Mouse (Mus musculus) kidney, postnatal 0 days (tissue): Measurements from ENCODE around the gene Tamm41. TPM values are rescaled to one million over a fixed set of nuclear protein-coding genes. Genes with fewer than 3 reads are reported as not detected.
A peak's percentile ranks its signal among the peaks of the same experiment; 100 is the strongest.

Experiments
- ATAC-seq: fragments of 200-750 bp; cut with Nextera tagmentation; replicated peaks from 2 replicates; pipeline ENCODE4 v1.8.0; 2017; ENCODE audit warnings: low read depth, moderate number of reproducible peaks, moderate TSS enrichment, moderate library complexity; ENCODE audit not compliant: low FRiP score
- DNase-seq: peaks from one replicate; pipeline ENCODE4 v3.0.0-alpha.2; 2016; ENCODE audit warnings: low spot score
- H3K27ac ChIP-seq: fragments of 300-500 bp; sonication (generic); 2 replicates; pipeline ENCODE4 v1.5.1; 2014; ENCODE audit warnings: mild to moderate bottlenecking
- H3K27me3 ChIP-seq: fragments of 300-500 bp; sonication (generic); 2 replicates; pipeline ENCODE4 v1.6.1; 2014; ENCODE audit warnings: low read length, mixed read lengths; ENCODE audit not compliant: insufficient read depth
- H3K36me3 ChIP-seq: fragments of 300-500 bp; sonication (generic); 2 replicates; pipeline ENCODE4 v1.6.1; 2014; ENCODE audit warnings: low read length, mixed read lengths; ENCODE audit not compliant: insufficient read depth
- H3K4me1 ChIP-seq: fragments of 300-500 bp; sonication (generic); replicated peaks from 2 replicates; pipeline ENCODE4 v1.6.1; 2014; ENCODE audit warnings: antibody characterized with exemption, low read length, mixed read lengths; ENCODE audit not compliant: insufficient read depth
- H3K4me2 ChIP-seq: fragments of 300-500 bp; sonication (generic); 2 replicates; pipeline ENCODE4 v1.6.1; 2014; ENCODE audit warnings: mild to moderate bottlenecking, low read length, moderate library complexity, mixed read lengths
- H3K4me3 ChIP-seq: fragments of 300-500 bp; sonication (generic); replicated peaks from 2 replicates; pipeline ENCODE4 v1.5.1; 2014; ENCODE audit warnings: low read depth, low read length
- H3K9ac ChIP-seq: fragments of 300-500 bp; sonication (generic); 2 replicates; pipeline ENCODE4 v1.6.1; 2014; ENCODE audit warnings: low read depth, low read length
- H3K9me3 ChIP-seq: fragments of 300-500 bp; sonication (generic); replicated peaks from 2 replicates; pipeline ENCODE4 v1.6.1; 2016; ENCODE audit warnings: low read length, inconsistent platforms, mixed read lengths
- CTCF ChIP-seq: IDR thresholded peaks from 2 replicates; pipeline ENCODE4 v1.5.1; 2016; ENCODE audit warnings: antibody characterized with exemption, low read depth, mild to moderate bottlenecking, moderate library complexity
- WGBS: fragments of 180-500 bp; shearing (Covaris S2); extraction: QIAGEN DNeasy Blood & Tissue Kit; methylation state at CpG from one replicate; pipeline ENCODE4 v1.1.7; 2014; 5-methylcytosine and 5-hydroxymethylcytosine counted together
- polyA plus RNA-seq: library from polyadenylated mRNA; unstranded; fragments of >200 nt; fragmentation: Nextera tagmentation; extraction: Ambion mirVana; gene quantifications from 2 replicates; pipeline ENCODE4 v1.2.1, GENCODE M21; 2015

Gene Tamm41
- polyA plus RNA-seq, 1 experiment from 2014 or later: 52.3 TPM

DNA sequence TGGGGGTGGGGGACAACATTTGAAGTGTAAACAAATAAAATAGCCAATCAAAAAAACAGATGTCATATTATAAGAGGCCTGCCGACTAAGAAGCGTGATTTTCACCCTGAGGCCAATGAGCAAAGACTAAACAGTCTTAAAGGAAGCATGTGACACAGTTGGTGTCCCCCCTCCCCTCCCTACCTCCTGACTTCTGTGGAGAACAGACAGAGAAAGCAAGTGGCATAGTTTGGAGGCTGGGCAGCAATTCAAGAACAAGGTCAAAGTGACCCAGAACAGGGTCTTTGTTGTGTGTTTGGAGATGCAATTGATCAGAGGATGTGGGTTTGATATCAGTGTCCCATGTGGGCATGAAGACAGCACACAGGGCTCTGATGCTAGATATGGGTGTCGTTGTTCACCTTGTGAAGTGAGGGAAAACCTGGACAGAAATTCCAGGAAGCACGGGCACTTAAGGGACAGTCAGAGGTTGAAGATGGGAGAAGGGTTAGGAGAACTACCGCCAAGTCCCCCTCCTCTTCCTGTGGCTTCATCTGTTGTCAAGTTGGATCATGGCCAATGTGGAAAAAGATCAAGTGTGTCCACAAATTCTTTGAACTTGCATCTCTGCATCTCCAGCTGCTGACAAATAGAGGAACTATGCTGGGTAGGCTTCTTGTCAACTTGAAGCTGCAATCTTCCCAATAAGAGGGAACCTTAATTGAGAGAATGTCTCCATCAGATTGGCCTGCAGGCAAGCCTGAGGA lies 25.1 kb upstream of the Tamm41 start:
- Histone ChIP-seq H3K36me3 (no peaks in the 10 kb centered on the region), H3K4me1 (no peaks in the 10 kb centered on the region), H3K9ac (no peak overlapping the region), H3K4me2 (no peak overlapping the region), H3K27me3 (no peaks in the 10 kb centered on the region), H3K9me3 (no peaks in the 10 kb centered on the region), H3K4me3 (no peak overlapping the region), H3K27ac (no peak overlapping the region)
- ATAC-seq (no peak), DNase-seq (no peak)
- TF ChIP-seq CTCF: no peak
- WGBS: 60% methylated on average over 5 of the region's 5 CpGs

DNA sequence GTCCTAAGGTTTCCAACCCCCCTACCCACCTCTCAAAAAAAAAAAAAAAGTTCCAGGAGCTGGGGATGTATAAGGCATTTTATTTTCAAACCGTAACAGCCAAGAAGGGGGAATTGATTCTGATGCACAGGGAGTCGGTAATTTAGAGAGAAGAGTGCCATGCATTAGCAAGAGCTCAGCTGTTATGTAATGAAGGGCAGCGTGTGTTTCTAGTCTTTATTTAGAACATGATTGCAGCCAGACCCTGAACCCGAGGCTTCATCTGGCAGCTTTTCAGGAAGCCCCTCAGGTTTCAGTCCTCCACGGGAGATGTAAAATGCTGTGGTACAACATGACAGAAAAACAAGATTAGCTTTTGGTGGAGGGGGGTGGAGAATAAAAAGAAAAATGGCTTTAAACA lies 21.6 kb upstream of the Tamm41 start:
- H3K27me3 ChIP-seq: no peaks in the 10 kb centered on the region
- no peak for DNase-seq
- no peaks in the 10 kb centered on the region for H3K36me3 ChIP-seq
- H3K27ac ChIP-seq: no peak overlapping the region
- no peak overlapping the region for H3K4me2 ChIP-seq
- H3K9ac ChIP-seq: no peak overlapping the region
- TF ChIP-seq CTCF: no peak
- no peak for ATAC-seq
- WGBS: 70% methylated on average over 5 of the region's 5 CpGs
- H3K9me3 ChIP-seq: no peaks in the 10 kb centered on the region
- H3K4me1 ChIP-seq: no peaks in the 10 kb centered on the region
- H3K4me3 ChIP-seq: no peak overlapping the region

DNA sequence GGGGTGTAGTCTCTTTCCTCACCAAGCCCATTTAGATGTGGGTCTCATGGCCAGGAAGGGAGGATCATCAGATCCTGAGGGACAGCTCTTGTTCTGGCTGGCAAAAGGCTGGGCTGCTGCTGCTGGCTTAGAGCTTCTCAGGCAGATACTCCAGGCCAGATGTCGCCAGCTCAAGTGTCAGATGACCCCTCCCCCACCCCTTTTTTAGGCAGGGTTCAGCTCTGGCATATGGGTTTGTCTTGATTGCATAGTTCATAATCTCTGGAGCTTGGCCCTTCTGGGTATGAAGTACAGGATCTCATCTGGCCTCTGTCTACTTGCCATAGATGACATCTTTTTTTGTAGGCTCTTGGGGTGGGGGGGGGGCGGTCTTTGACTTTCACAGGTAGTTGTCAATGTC lies 19.0 kb upstream of the Tamm41 start:
- no peaks in the 10 kb centered on the region for H3K27me3 ChIP-seq
- ATAC-seq (no peak), DNase-seq (no peak)
- H3K4me2 ChIP-seq: no peak overlapping the region
- no peaks in the 10 kb centered on the region for H3K4me1 ChIP-seq
- H3K9me3 ChIP-seq: no peaks in the 10 kb centered on the region
- H3K27ac ChIP-seq: no peak overlapping the region
- WGBS: 28% methylated on average over 2 of the region's 2 CpGs
- H3K4me3 ChIP-seq: no peak overlapping the region
- TF ChIP-seq CTCF: no peak
- H3K9ac ChIP-seq: no peak overlapping the region
- no peaks in the 10 kb centered on the region for H3K36me3 ChIP-seq

DNA sequence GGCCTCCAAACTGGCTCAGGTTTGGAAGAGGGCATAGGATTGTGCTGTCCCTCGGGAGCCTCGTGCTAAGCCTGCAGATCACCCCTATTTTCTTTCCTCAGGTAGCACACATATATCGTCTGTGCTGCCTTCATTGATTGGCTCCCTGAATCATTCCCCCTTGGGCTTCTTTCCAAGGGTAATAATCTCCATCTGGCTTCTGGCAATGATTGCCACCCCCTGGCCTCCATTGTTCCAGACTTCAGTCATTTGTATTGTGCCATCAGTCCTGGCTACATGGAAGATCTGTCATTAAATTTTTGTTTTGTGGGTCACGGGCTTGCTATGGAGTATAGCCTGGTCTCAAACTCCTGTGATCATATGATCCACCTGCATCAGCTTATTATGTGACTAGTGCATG lies 17.8 kb upstream of the Tamm41 start:
- no peak for TF ChIP-seq CTCF
- Histone ChIP-seq H3K27me3 (no peaks in the 10 kb centered on the region), H3K9ac (no peak overlapping the region), H3K4me2 (no peak overlapping the region), H3K4me3 (no peak overlapping the region), H3K9me3 (no peaks in the 10 kb centered on the region), H3K27ac (no peak overlapping the region), H3K4me1 (no peaks in the 10 kb centered on the region), H3K36me3 (no peaks in the 10 kb centered on the region)
- no peak for DNase-seq
- WGBS: 90% methylated on average over 4 of the region's 4 CpGs
- no peak for ATAC-seq

DNA sequence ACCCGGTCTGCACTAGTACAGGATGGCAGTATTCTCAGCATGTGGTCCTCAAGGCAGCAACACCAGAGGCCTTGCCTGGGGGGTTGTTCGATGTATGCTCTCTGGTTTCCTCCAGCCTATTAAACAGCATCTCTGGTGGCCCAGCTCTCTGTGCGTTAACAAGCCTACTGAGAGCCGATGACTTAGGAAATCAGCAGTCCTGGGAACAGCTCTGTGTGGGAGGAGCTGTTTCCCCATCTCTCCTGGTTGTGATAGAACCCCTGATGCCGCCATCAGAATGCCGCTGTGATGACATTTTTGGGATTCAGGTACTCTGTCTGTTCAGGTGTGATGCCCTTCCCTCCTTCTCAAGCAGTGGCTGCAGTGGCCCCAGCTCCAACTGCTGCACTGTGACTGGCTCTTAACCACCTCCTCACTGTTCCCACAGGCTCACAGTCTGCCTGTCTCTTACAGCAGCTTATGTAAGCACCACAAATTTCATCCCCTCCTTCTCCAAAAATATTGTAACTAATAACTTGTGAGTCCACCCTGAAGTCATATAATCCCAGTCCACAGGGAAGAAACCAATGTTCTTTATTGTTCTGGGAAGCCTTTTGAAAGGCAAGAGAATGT lies 14.0 kb upstream of the Tamm41 start:
- DNase-seq (no peak), ATAC-seq (no peak)
- no peak overlapping the region for H3K4me2 ChIP-seq
- WGBS: 62% methylated on average over 6 of the region's 6 CpGs
- H3K9me3 ChIP-seq: no peaks in the 10 kb centered on the region
- no peaks in the 10 kb centered on the region for H3K27me3 ChIP-seq
- no peaks in the 10 kb centered on the region for H3K36me3 ChIP-seq
- TF ChIP-seq CTCF: no peak
- H3K4me1 ChIP-seq: no peaks in the 10 kb centered on the region
- no peak overlapping the region for H3K27ac ChIP-seq
- H3K9ac ChIP-seq: no peak overlapping the region
- no peak overlapping the region for H3K4me3 ChIP-seq

DNA sequence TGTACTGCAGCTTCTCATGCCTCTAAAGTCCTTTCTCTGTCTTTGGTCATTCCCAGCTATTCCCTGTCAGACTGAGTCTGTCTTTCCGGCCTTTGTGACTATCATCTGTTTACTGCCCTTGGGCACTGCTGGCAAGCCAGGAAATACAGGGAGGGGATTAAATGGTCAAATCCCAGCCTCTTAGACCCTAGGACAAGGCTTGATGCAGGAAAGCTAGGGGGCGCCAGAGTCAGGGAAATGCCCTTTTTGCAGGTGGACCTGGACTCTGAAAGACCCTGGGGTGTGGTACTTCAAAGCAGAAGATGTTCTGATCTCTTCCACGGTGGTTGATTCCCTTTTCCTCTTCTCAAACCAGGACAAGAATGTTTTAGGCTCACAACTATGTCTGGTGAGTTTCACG lies 11.3 kb upstream of the Tamm41 start:
- TF ChIP-seq CTCF: peak; percentile 72
- Histone ChIP-seq H3K36me3 (no peaks in the 10 kb centered on the region), H3K9ac (no peak overlapping the region), H3K4me1 (no peaks in the 10 kb centered on the region), H3K9me3 (no peaks in the 10 kb centered on the region), H3K27ac (no peak overlapping the region), H3K27me3 (no peaks in the 10 kb centered on the region), H3K4me3 (no peak overlapping the region), H3K4me2 (no peak overlapping the region)
- DNase-seq (peak; percentile 31), ATAC-seq (no peak)
- WGBS: 15% methylated on average over 4 of the region's 4 CpGs
